Mouse (Mus musculus) G1E (cell line): ENCODE measurements around the gene Tpm3. TPM values are rescaled to one million over a fixed set of nuclear protein-coding genes. Genes with fewer than 3 reads are reported as not detected.

Source experiments
- ATAC-seq: 2 replicates; pipeline ENCODE4 v1.8.0; 2016; ENCODE audit warnings: mild to moderate bottlenecking; ENCODE audit not compliant: insufficient number of reproducible peaks, poor library complexity, low FRiP score, severe bottlenecking; ENCODE audit errors: extremely low read depth
- DNase-seq: peaks from one replicate; pipeline ENCODE4 v3.0.0; 2012; ENCODE audit warnings: low spot score
- H3K27me3 ChIP-seq: 2 replicates; pipeline ENCODE4 v1.6.1; 2012; ENCODE audit warnings: mild to moderate bottlenecking, low read length, inconsistent platforms; ENCODE audit not compliant: insufficient read depth
- H3K36me3 ChIP-seq: replicated peaks from 2 replicates; pipeline ENCODE3; 2012; ENCODE audit warnings: mild to moderate bottlenecking, inconsistent platforms
- H3K4me1 ChIP-seq: 2 replicates; pipeline ENCODE4 v1.6.1; 2012; ENCODE audit warnings: low read depth, low read length, inconsistent platforms, mixed read lengths; ENCODE audit not compliant: insufficient read depth
- H3K4me3 ChIP-seq: 2 replicates; pipeline ENCODE4 v1.5.1; 2012; ENCODE audit warnings: low read depth, mild to moderate bottlenecking, inconsistent platforms, low read length, moderate library complexity, mixed read lengths
- H3K9me3 ChIP-seq: replicated peaks from 2 replicates; pipeline ENCODE4 v1.6.1; 2012; ENCODE audit warnings: inconsistent platforms
- CTCF ChIP-seq: IDR thresholded peaks from 2 replicates; pipeline ENCODE4 v1.5.1; 2012; ENCODE audit warnings: low read depth, low read length, inconsistent platforms, mixed read lengths
- GATA1 ChIP-seq: IDR thresholded peaks from 2 replicates; pipeline ENCODE4 v1.6.1; 2012; ENCODE audit warnings: borderline replicate concordance, low read length, inconsistent platforms, mixed read lengths
- GATA2 ChIP-seq: IDR thresholded peaks from 2 replicates; pipeline ENCODE4 v1.6.1; 2012; ENCODE audit warnings: low read depth, low read length, inconsistent platforms, borderline replicate concordance
- POLR2AphosphoS5 ChIP-seq: IDR thresholded peaks from 2 replicates; pipeline ENCODE4 v1.6.1; 2012; ENCODE audit warnings: low read depth, low read length, inconsistent platforms; ENCODE audit not compliant: insufficient replicate concordance
- TAL1 ChIP-seq: conservative IDR thresholded peaks from 2 replicates; pipeline ENCODE4 v1.6.1; 2012; ENCODE audit warnings: low read depth, low read length, inconsistent platforms, mixed read lengths
- polyA plus RNA-seq: library from polyadenylated mRNA; stranded (reverse); fragments of >175 nt; gene quantifications from 2 replicates; pipeline ENCODE4 v1.2.3, GENCODE M21; 2012
- total RNA-seq, 2 experiments: library from RNA; stranded (forward) in 1 of 2; stranded (reverse) in 1 of 2; fragments of 200-1000 nt in 1 of 2; fragments of >200 nt in 1 of 2; fragmentation: Nextera tagmentation in 1 of 2; gene quantifications; 2 replicates each; pipeline ENCODE4 v1.2.3; 2014 to 2017

Gene Tpm3
- total and polyA plus RNA-seq, 3 experiments, result 161 to 425 (median 280) TPM

DNA sequence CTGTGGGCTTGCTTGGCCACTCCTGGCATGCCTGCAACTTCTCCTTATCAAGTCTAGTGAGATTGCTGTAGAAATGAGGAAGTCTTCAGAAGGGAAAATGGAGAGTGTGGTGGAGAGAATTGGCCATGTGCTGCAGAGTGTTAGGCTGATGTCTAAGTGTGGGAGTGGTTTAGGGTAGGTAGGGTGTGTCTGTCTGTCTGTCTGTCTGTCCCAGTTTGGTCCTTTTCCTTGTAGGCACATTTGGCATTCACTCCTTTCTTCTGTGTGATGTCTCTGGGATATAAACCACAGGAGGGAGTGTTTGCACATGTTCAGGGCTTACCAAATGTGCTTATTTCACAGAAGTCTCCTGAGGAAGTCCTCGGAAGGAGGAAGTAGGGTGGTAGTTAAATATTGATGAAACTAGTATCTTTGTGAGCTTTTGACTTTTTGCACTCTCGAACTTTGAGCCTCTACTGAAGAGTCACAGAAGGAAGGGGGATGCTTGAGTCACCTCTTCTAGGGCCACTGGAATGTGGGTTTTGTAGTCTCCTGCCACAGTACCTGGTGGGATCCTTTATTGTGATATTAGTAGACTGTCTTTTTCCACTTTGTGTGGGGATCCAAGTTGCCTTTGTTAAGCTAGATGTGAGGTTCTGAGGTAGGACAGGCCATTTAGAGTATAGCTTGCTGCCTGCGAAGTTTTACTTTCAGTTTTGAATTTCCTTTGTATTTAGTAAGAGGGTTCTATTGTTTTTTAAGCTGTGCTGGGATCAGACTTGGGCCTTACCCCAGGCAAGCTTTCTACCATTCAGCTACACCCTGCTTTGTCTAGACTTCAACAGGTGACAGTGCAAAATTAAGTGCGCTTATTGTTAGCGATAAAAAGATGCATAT is 9.2 kb downstream of the Tpm3 start:
- ATAC-seq (peak; percentile 31; the same call in 1 of the 2 replicates), DNase-seq (peak; percentile 64)
- Histone ChIP-seq H3K9me3 (no peaks in the 10 kb centered on the region), H3K4me1 (peaks cover 76% of the 10 kb centered on the region), H3K36me3 (peaks cover 43% of the 10 kb centered on the region), H3K4me3 (peak overlapping the region; percentile 58), H3K27me3 (peaks cover 2% of the 10 kb centered on the region; the same call in 1 of the 2 replicates)
- TF ChIP-seq CTCF (no peak), POLR2AphosphoS5 (no peak), GATA1 (no peak), TAL1 (no peak)

DNA sequence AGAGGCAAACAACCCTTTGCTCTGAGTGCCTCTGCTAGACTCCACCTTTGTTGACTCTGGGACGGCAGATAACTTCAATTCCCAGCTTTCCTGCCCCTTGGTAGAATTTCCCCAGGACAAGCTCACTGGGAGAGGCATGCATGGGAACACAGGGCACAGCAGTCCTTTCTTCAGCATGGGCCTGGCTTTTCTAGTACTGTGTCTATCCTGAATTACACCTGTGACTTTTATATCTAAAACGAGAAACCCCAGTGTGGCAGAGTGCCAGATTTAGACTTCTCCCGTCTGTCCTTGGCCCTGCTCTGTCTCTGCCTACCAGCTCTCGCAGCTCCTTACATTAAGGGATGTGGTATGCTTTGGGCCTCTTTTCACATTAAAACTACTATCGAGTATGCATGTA is 10.6 kb downstream of the Tpm3 start:
- DNase-seq (no peak), ATAC-seq (no peak)
- Histone ChIP-seq H3K27me3 (no peaks in the 10 kb centered on the region), H3K4me3 (peak overlapping the region; percentile 42; the same call in 1 of the 2 replicates), H3K36me3 (peaks cover 58% of the 10 kb centered on the region), H3K9me3 (no peaks in the 10 kb centered on the region), H3K4me1 (peaks cover 71% of the 10 kb centered on the region)
- no peak for TF ChIP-seq GATA1
- TF ChIP-seq TAL1, result no peak
- no peak for TF ChIP-seq CTCF

DNA sequence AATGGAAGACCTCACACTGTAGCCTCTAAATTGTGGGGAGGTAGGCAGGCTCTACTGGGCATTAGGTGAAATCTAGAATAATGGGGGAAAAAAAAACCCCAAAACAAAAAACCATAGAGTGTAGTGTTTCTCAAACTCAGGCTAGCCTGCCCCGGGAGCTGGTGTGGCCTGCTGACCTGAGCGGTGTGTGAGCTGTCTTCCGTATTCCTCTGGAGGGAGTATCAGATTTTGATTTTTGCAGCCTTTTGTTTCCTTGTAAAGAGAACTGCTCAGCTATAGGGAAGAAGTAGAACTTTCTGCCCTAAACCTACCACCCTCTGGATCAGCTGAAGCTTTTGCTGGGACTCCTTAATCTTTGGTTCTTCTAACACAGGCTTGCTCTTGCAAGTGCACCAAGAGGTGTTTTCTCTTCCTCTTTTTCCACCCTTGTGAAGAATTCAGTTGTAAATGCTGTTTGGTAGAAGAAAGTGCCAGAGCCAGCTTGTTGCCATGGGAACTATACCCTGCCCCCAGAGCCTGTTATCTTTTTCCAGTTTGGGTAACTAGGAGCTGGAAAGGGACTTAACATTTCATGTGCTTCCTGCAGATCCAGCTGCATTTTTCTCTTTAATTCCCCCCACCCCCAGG is 11.4 kb downstream of the Tpm3 start:
- Histone ChIP-seq H3K27me3 (no peaks in the 10 kb centered on the region), H3K4me1 (peaks cover 67% of the 10 kb centered on the region), H3K36me3 (peaks cover 65% of the 10 kb centered on the region), H3K4me3 (peak overlapping the region; percentile 42; the same call in 1 of the 2 replicates), H3K9me3 (no peaks in the 10 kb centered on the region)
- ATAC-seq (no peak), DNase-seq (no peak)
- TF ChIP-seq CTCF, result no peak
- TF ChIP-seq TAL1, result no peak
- no peak for TF ChIP-seq GATA1
- TF ChIP-seq POLR2AphosphoS5, result no peak
- TF ChIP-seq GATA2, result no peak

DNA sequence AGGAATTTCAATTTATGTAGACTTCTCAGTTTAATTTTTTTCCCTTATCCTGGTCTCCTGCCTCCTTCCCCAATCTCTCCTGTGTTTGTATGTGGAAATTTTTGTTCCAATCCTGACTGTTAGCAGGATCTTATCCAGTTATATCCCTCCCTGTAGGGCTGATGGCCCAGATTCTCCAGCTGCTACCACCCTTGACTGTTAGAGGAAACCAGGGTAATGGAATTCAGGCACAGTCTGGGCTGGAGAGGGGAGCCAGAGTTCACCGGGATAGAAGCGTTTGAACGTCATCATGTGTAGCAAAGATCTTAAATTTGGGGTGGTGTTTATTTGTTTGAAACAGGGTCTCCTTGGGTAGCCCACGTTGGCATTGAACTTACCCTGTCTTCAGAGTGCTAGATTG is 12.3 kb downstream of the Tpm3 start:
- H3K9me3 ChIP-seq, result no peaks in the 10 kb centered on the region
- ATAC-seq (no peak), DNase-seq (no peak)
- peaks cover 63% of the 10 kb centered on the region for H3K4me1 ChIP-seq
- peak overlapping the region; percentile 21; the same call in 1 of the 2 replicates for H3K4me3 ChIP-seq
- no peaks in the 10 kb centered on the region for H3K27me3 ChIP-seq
- H3K36me3 ChIP-seq, result peaks cover 75% of the 10 kb centered on the region
- TF ChIP-seq CTCF (no peak), POLR2AphosphoS5 (no peak), GATA1 (no peak), GATA2 (no peak), TAL1 (no peak)

DNA sequence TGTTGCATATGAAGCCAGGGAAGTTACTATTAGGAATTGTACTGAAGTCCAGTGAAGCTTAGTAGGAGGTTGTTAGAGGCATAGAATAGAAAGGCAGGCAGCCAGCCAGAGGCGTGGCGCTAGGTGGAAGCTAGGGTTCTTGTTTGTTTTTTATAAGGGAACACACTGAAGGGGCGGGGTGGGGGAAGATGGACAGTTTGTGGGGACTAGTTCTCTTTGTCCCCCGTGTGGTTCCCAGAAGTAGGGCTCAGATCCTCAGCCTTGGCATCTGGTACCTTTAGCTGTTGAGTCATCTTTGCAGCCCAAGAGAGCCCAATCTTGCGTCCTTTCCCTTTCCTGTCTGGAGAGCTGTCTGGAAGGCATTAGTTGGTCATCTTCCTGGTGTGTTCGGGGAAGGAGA is 12.8 kb downstream of the Tpm3 start:
- no peak for TF ChIP-seq POLR2AphosphoS5
- TF ChIP-seq CTCF, result no peak
- no peak for TF ChIP-seq GATA1
- TF ChIP-seq TAL1, result no peak
- TF ChIP-seq GATA2, result no peak
- Histone ChIP-seq H3K27me3 (no peaks in the 10 kb centered on the region), H3K4me1 (peaks cover 62% of the 10 kb centered on the region), H3K36me3 (peaks cover 80% of the 10 kb centered on the region), H3K4me3 (peak overlapping the region; percentile 21; the same call in 1 of the 2 replicates), H3K9me3 (no peaks in the 10 kb centered on the region)
- DNase-seq, result no peak
- ATAC-seq, result no peak

DNA sequence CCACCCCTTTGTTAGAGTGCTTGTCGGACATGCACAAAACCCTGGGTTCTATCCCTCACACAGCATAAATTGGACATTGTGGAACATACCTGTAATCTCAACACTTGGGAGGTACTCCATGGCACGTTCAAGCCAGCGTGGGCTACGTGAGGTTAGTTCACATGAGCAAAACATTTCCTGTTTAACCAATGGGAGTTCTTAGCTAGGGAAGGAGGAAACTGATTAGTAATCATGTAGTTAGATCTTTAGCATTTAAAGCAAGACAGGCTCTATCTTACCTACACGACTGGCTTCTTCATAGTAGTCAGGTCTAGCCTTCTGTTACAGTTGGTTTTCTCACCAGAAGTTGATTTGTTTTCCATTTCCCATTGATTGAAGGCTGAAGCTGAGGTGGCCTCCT is 13.6 kb downstream of the Tpm3 start:
- H3K4me3 ChIP-seq, result no peak overlapping the region; the same call in 1 of the 2 replicates
- TF ChIP-seq TAL1, result no peak
- TF ChIP-seq GATA2, result no peak
- TF ChIP-seq GATA1, result no peak
- TF ChIP-seq CTCF, result no peak
- TF ChIP-seq POLR2AphosphoS5, result no peak
- no peaks in the 10 kb centered on the region for H3K27me3 ChIP-seq
- ATAC-seq, result peak; percentile 50
- peaks cover 88% of the 10 kb centered on the region for H3K36me3 ChIP-seq
- no peak for DNase-seq
- peaks cover 63% of the 10 kb centered on the region for H3K4me1 ChIP-seq
- H3K9me3 ChIP-seq, result no peaks in the 10 kb centered on the region
